Mouse (Mus musculus): Measurements from ENCODE around the gene Mup7.
A peak's percentile ranks its signal among the peaks of the same experiment; 100 is the strongest.
"Not testable (repeated sequence)": the region's sequence is repeated elsewhere in the genome, so short reads cannot be mapped to it uniquely, and the experiment has no call there.

Gene Mup7

GRCm38 (mm10) chr4:60070375-60070774 is at the start of gene Mup7:
Gene Mup7, minus strand, starts transcription at chr4:60070475.
- DNase-seq (ENCODE audit: low read depth, low spot score) = not testable (repeated sequence)

DNA sequence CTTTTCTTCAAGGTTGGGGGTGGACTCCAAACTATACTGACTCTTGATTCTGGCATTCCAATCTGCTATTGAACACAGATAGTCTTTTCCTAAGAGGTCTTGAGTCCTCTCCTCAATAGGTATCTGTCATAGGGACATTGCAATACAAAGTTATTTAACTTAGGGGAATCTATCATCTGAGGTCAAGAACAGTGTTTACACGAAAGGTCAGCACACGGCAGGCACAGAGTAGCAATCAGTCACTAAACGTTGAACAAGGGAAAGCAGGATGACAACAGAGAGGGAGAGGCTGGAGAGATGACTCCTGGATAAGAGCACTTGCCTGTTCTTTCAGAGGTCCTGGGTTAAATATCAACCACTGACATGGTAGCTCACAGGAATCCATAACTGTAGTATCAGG is 9.6 kb upstream of the Mup7 start:
- not testable (repeated sequence) for DNase-seq (ENCODE audit: low read depth, low spot score)

DNA sequence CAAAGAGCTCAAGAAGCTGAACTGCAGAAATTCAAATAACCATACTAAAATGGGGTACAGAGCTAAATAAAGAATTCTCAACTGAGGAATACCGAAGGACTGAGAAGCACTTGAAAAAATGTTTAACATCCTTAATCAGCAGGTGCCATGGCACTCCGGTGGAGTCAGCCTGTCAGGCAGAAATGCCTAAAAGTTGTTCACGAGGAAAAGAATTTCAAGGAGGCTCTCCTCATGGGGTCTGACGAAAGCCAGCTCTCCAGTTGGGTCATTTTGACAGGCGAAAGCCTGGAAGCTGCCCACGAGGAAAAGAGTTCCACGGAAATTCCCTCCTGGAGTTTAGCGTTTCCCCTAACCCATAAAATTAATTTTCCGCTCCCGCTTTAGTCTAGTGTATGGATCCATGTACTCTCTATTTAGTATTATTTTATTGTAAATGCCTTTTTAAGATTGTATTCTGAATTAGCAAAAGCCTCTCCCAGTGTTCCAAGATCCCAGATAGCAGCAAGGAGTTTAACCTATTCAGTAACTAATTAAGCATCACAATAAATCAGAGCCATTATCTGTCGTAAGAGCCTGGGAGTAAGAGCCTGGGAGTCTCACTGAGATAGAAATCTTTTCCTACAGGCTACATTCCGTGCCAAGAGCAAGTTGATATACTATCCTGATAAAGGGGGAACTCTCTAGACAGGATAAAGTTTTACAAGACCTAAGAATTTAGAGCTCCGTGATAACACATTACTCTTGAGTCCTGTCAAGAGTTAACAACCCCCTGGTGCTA is 40.8 kb downstream of the Mup7 start:
- not testable (repeated sequence) for DNase-seq (ENCODE audit: low read depth, low spot score)

- peak; percentile 91 for DNase-seq (ENCODE audit: low read depth, low spot score)
Measured at GRCm38 (mm10) chr4:60020141-60020540, 50.1 kb downstream of the Mup7 start.
